Mouse (Mus musculus) lung, embryonic 15.5 days (tissue): ENCODE results near the gene Gan. TPM values are rescaled to one million over a fixed set of nuclear protein-coding genes. Genes with fewer than 3 reads are reported as not detected.

ENCODE experiments used
- ATAC-seq: fragments of 200-750 bp; cut with Nextera tagmentation; 2 replicates; pipeline ENCODE4 v1.8.0; 2017; ENCODE audit warnings: moderate number of reproducible peaks, borderline replicate concordance; ENCODE audit not compliant: low FRiP score, low TSS enrichment; ENCODE audit errors: extremely low read depth
- H3K27ac ChIP-seq: fragments of 300-500 bp; sonication (generic); 2 replicates; pipeline ENCODE4 v1.5.1; 2015; ENCODE audit warnings: moderate library complexity, mild to moderate bottlenecking, inconsistent platforms
- H3K27me3 ChIP-seq: fragments of 300-500 bp; sonication (generic); 2 replicates; pipeline ENCODE4 v1.6.1; 2015; ENCODE audit warnings: inconsistent platforms
- H3K36me3 ChIP-seq: fragments of 300-500 bp; sonication (generic); 2 replicates; pipeline ENCODE4 v1.6.1; 2015; ENCODE audit warnings: inconsistent platforms
- H3K4me1 ChIP-seq: fragments of 300-500 bp; sonication (generic); 2 replicates; pipeline ENCODE4 v1.6.1; 2015; ENCODE audit warnings: inconsistent platforms
- H3K4me2 ChIP-seq: fragments of 300-500 bp; sonication (generic); 2 replicates; pipeline ENCODE4 v1.6.1; 2015; ENCODE audit warnings: inconsistent platforms, mild to moderate bottlenecking, moderate library complexity
- H3K4me3 ChIP-seq: fragments of 300-500 bp; sonication (generic); 2 replicates; pipeline ENCODE4 v1.5.1; 2015; ENCODE audit warnings: mild to moderate bottlenecking, inconsistent platforms
- H3K9ac ChIP-seq: fragments of 300-500 bp; sonication (generic); 2 replicates; pipeline ENCODE4 v1.6.1; 2015; ENCODE audit warnings: inconsistent platforms
- H3K9me3 ChIP-seq: fragments of 300-500 bp; sonication (generic); 2 replicates; pipeline ENCODE4 v1.6.1; 2016; ENCODE audit warnings: inconsistent platforms
- WGBS: fragments of 180-500 bp; shearing (Covaris S2); methylation state at CpG from one replicate; pipeline ENCODE4 v1.1.7; 2015; 5-methylcytosine and 5-hydroxymethylcytosine counted together
- polyA plus RNA-seq: library from polyadenylated mRNA; unstranded; fragments of >200 nt; fragmentation: Nextera tagmentation; extraction: Ambion mirVana; gene quantifications from 2 replicates; pipeline ENCODE4 v1.2.1, GENCODE M21; 2015

Gan gene
- polyA plus RNA-seq, 1 experiment from 2014 or later = 2.3 TPM

- peak; percentile 21; the same call in 1 of the 2 replicates for ATAC-seq
- Histone ChIP-seq H3K4me2 (no peak overlapping the region), H3K9me3 (no peaks in the 10 kb centered on the region), H3K4me3 (no peak overlapping the region), H3K36me3 (no peaks in the 10 kb centered on the region), H3K27ac (no peak overlapping the region), H3K9ac (no peak overlapping the region), H3K27me3 (no peaks in the 10 kb centered on the region), H3K4me1 (no peaks in the 10 kb centered on the region)
- 42% methylated on average over 3 of the region's 3 CpGs for WGBS
Measured at GRCm38 (mm10) chr8:117241848-117242247, 83.9 kb downstream of the Gan start.

- H3K9me3 ChIP-seq = no peaks in the 10 kb centered on the region
- no peak for ATAC-seq
- 48% methylated on average over 6 of the region's 6 CpGs for WGBS
- no peaks in the 10 kb centered on the region for H3K36me3 ChIP-seq
- no peak overlapping the region for H3K4me2 ChIP-seq
- no peak overlapping the region for H3K4me3 ChIP-seq
- H3K4me1 ChIP-seq = no peaks in the 10 kb centered on the region
- H3K27me3 ChIP-seq = no peaks in the 10 kb centered on the region
- H3K27ac ChIP-seq = no peak overlapping the region
- H3K9ac ChIP-seq = no peak overlapping the region
Measured at GRCm38 (mm10) chr8:117242286-117242685, 84.4 kb downstream of the Gan start.

GRCm38 (mm10) chr8:117244601-117245000, 86.7 kb downstream of the Gan start:
- Histone ChIP-seq H3K27me3 (no peaks in the 10 kb centered on the region), H3K4me1 (no peaks in the 10 kb centered on the region), H3K9ac (no peak overlapping the region), H3K4me3 (no peak overlapping the region), H3K36me3 (no peaks in the 10 kb centered on the region), H3K9me3 (no peaks in the 10 kb centered on the region), H3K4me2 (no peak overlapping the region), H3K27ac (no peak overlapping the region)
- 38% methylated on average over 6 of the region's 6 CpGs for WGBS
- no peak for ATAC-seq

GRCm38 (mm10) chr8:117248341-117248740, 90.4 kb downstream of the Gan start:
- H3K9me3 ChIP-seq = no peaks in the 10 kb centered on the region
- WGBS = 65% methylated on average over 11 of the region's 11 CpGs
- ATAC-seq = no peak
- no peaks in the 10 kb centered on the region for H3K27me3 ChIP-seq
- H3K4me2 ChIP-seq = no peak overlapping the region
- H3K9ac ChIP-seq = no peak overlapping the region
- H3K4me1 ChIP-seq = no peaks in the 10 kb centered on the region
- no peaks in the 10 kb centered on the region for H3K36me3 ChIP-seq
- no peak overlapping the region for H3K27ac ChIP-seq
- no peak overlapping the region for H3K4me3 ChIP-seq

- H3K9ac ChIP-seq = no peak overlapping the region
- no peak overlapping the region for H3K4me2 ChIP-seq
- ATAC-seq = no peak
- no peak overlapping the region for H3K4me3 ChIP-seq
- WGBS = 48% methylated on average over 7 of the region's 7 CpGs
- H3K27ac ChIP-seq = no peak overlapping the region
- H3K4me1 ChIP-seq = 0 out of 2 replicates have a peak, but pooled peaks cover 3% of the 10 kb centered on the region
- H3K36me3 ChIP-seq = no peaks in the 10 kb centered on the region
- no peaks in the 10 kb centered on the region for H3K9me3 ChIP-seq
- no peaks in the 10 kb centered on the region for H3K27me3 ChIP-seq
Measured at GRCm38 (mm10) chr8:117251086-117251681, 93.2 kb downstream of the Gan start.

- Histone ChIP-seq H3K36me3 (no peaks in the 10 kb centered on the region), H3K27me3 (no peaks in the 10 kb centered on the region), H3K9ac (no peak overlapping the region), H3K4me2 (no peak overlapping the region), H3K27ac (no peak overlapping the region), H3K4me1 (0 out of 2 replicates have a peak, but pooled peaks cover 3% of the 10 kb centered on the region), H3K9me3 (no peaks in the 10 kb centered on the region), H3K4me3 (no peak overlapping the region)
- 90% methylated on average over 8 of the region's 8 CpGs for WGBS
- ATAC-seq = no peak
Measured at GRCm38 (mm10) chr8:117252650-117253049, 94.7 kb downstream of the Gan start.

GRCm38 (mm10) chr8:117253390-117254269, 95.7 kb downstream of the Gan start:
- H3K36me3 ChIP-seq = no peaks in the 10 kb centered on the region
- no peaks in the 10 kb centered on the region for H3K9me3 ChIP-seq
- ATAC-seq = no peak
- H3K4me2 ChIP-seq = no peak overlapping the region
- H3K9ac ChIP-seq = no peak overlapping the region
- no peak overlapping the region for H3K4me3 ChIP-seq
- H3K27ac ChIP-seq = no peak overlapping the region
- 63% methylated on average over 17 of the region's 17 CpGs for WGBS
- H3K27me3 ChIP-seq = no peaks in the 10 kb centered on the region
- peaks cover 9% of the 10 kb centered on the region for H3K4me1 ChIP-seq

GRCm38 (mm10) chr8:117254496-117254895, 96.6 kb downstream of the Gan start:
- no peak overlapping the region for H3K4me2 ChIP-seq
- H3K4me3 ChIP-seq = no peak overlapping the region
- H3K9ac ChIP-seq = no peak overlapping the region
- H3K27me3 ChIP-seq = no peaks in the 10 kb centered on the region
- H3K27ac ChIP-seq = no peak overlapping the region
- peaks cover 17% of the 10 kb centered on the region for H3K4me1 ChIP-seq
- no peak for ATAC-seq
- no peaks in the 10 kb centered on the region for H3K36me3 ChIP-seq
- H3K9me3 ChIP-seq = no peaks in the 10 kb centered on the region
- whole genome bisulfite sequencing = 63% methylated on average over 6 of the region's 6 CpGs

- Histone ChIP-seq H3K4me3 (peak overlapping the region; percentile 87), H3K36me3 (no peaks in the 10 kb centered on the region), H3K4me2 (peak overlapping the region; percentile 73), H3K27ac (peak overlapping the region; percentile 65), H3K9me3 (no peaks in the 10 kb centered on the region), H3K27me3 (no peaks in the 10 kb centered on the region), H3K9ac (peak overlapping the region; percentile 87), H3K4me1 (peaks cover 37% of the 10 kb centered on the region)
- under 1% methylated on average over 55 of the region's 92 CpGs for WGBS
- peak; percentile 92 for ATAC-seq
Measured at GRCm38 (mm10) chr8:117256292-117256938, 98.5 kb downstream of the Gan start.

- ATAC-seq = peak; percentile 9
Measured at GRCm38 (mm10) chr8:117257029-117257820, 99.3 kb downstream of the Gan start, which contains the start of gene Cmip. Gene Cmip (plus strand): TSS chr8:117257064.

GRCm38 (mm10) chr8:117257821-117258575, 100.1 kb downstream of the Gan start:
- no peaks in the 10 kb centered on the region for H3K9me3 ChIP-seq
- H3K9ac ChIP-seq = peak overlapping the region; percentile 87
- ATAC-seq = no peak
- peak overlapping the region; percentile 87 for H3K4me3 ChIP-seq
- H3K4me2 ChIP-seq = peak overlapping the region; percentile 73
- 3% methylated on average over 20 of the region's 22 CpGs for WGBS
- no peaks in the 10 kb centered on the region for H3K36me3 ChIP-seq
- H3K27me3 ChIP-seq = no peaks in the 10 kb centered on the region
- peak overlapping the region; percentile 65 for H3K27ac ChIP-seq
- H3K4me1 ChIP-seq = peaks cover 52% of the 10 kb centered on the region

More at GRCm38 (mm10) chr8:117257029-117257820, 99.3 kb downstream of the Gan start, which contains the start of gene Cmip:
- under 1% methylated on average over 48 of the region's 65 CpGs for WGBS
- peak within 1 kb of the TSS; percentile 73 for H3K4me2 ChIP-seq
- H3K4me3 ChIP-seq = peak within 1 kb of the TSS; percentile 87
- peaks cover 45% of the 10 kb centered on the region for H3K4me1 ChIP-seq
- H3K9ac ChIP-seq = peak within 1 kb of the TSS; percentile 87
- no peaks in the 10 kb centered on the region for H3K9me3 ChIP-seq
- H3K36me3 ChIP-seq = no peaks in the 10 kb centered on the region
- no peaks in the 10 kb centered on the region for H3K27me3 ChIP-seq
- peak within 1 kb of the TSS; percentile 65 for H3K27ac ChIP-seq
